Comparison of ENCODE assay signal across 22 mouse cellular contexts in the genomic region with DNA sequence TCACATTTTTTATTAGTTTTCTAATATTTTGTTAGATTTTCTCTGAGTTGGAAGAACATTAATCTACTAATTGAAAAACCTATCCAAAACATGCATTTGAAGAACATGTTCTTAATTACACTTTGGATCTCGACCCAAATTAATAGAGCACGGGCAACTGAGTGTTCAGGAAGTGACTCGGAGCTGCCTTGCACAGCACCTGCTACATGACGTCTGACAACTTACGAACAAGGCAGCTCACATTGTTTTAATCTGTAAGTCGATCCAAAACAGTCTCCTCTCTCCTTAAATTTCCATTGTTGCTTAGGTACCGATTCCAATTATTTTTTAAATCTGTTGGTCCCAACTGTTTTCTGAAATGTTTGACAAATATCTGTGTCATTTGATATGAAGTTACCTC.
"Had no signal": no experiment of that assay in that cellular context is flagged by ENCODE, and none has a peak within 500 bp of the region (broad histone marks: within the 10 kb centered on the region; RNA-seq: fewer than 3 reads in every experiment).

No protein-coding gene starts in this region.

- ATAC-seq: liver, postnatal 0 days; lung, postnatal 0 days; midbrain, embryonic 13.5 days; midbrain, embryonic 15.5 days had no signal

- H3K36me3 ChIP-seq: limb, embryonic 10.5 days; limb, embryonic 12.5 days; limb, embryonic 15.5 days; liver, embryonic 12.5 days; liver, embryonic 13.5 days; liver, embryonic 15.5 days; lung, embryonic 15.5 days; midbrain, embryonic 10.5 days; midbrain, embryonic 12.5 days; midbrain, embryonic 13.5 days; midbrain, embryonic 15.5 days; neural tube, embryonic 12.5 days had no signal

- H3K4me2 ChIP-seq: limb, embryonic 12.5 days; limb, embryonic 13.5 days; limb, embryonic 15.5 days; liver, embryonic 11.5 days; liver, embryonic 12.5 days; liver, embryonic 13.5 days; liver, embryonic 15.5 days; lung, embryonic 14.5 days; lung, embryonic 15.5 days; midbrain, embryonic 11.5 days; midbrain, embryonic 12.5 days; midbrain, embryonic 13.5 days; midbrain, embryonic 15.5 days; neural tube, embryonic 12.5 days had no signal

- H3K9me3 ChIP-seq: limb, embryonic 10.5 days; limb, embryonic 12.5 days; limb, embryonic 13.5 days; limb, embryonic 15.5 days; liver, embryonic 12.5 days; liver, embryonic 13.5 days; liver, embryonic 15.5 days; lung, embryonic 15.5 days; megakaryocyte, embryonic 14.5 days; midbrain, embryonic 10.5 days; midbrain, embryonic 12.5 days; midbrain, embryonic 13.5 days; midbrain, embryonic 15.5 days; neural tube, embryonic 12.5 days had no signal

- H3K4me1 ChIP-seq: midbrain, embryonic 12.5 days; neural tube, embryonic 12.5 days had no signal

- H3K27me3 ChIP-seq: limb, embryonic 12.5 days; limb, embryonic 13.5 days; limb, embryonic 15.5 days; liver, embryonic 12.5 days; liver, embryonic 13.5 days; liver, embryonic 15.5 days; lung, embryonic 15.5 days; midbrain, embryonic 12.5 days; midbrain, embryonic 13.5 days; midbrain, embryonic 15.5 days; neural tube, embryonic 12.5 days had no signal

- H3K9ac ChIP-seq: limb, embryonic 12.5 days; limb, embryonic 13.5 days; limb, embryonic 15.5 days; liver, embryonic 12.5 days; liver, embryonic 13.5 days; liver, embryonic 14.5 days; liver, embryonic 15.5 days; liver, postnatal 0 days; lung, embryonic 14.5 days; lung, embryonic 15.5 days; midbrain, embryonic 12.5 days; midbrain, embryonic 13.5 days; midbrain, embryonic 15.5 days; neural tube, embryonic 12.5 days had no signal

- DNase-seq: lung, adult 2 months had no signal

- H3K4me3 ChIP-seq: limb, embryonic 10.5 days; limb, embryonic 12.5 days; limb, embryonic 13.5 days; limb, embryonic 15.5 days; liver, embryonic 12.5 days; liver, embryonic 13.5 days; liver, embryonic 15.5 days; lung, embryonic 15.5 days; megakaryocyte, embryonic 14.5 days; midbrain, embryonic 10.5 days; midbrain, embryonic 12.5 days; midbrain, embryonic 13.5 days; midbrain, embryonic 15.5 days; neural tube, embryonic 12.5 days had no signal

- H3K27ac ChIP-seq: limb, embryonic 10.5 days; limb, embryonic 12.5 days; limb, embryonic 13.5 days; limb, embryonic 15.5 days; liver, embryonic 12.5 days; liver, embryonic 13.5 days; liver, embryonic 14.5 days; liver, embryonic 15.5 days; lung, embryonic 15.5 days; macrophage; midbrain, embryonic 10.5 days; midbrain, embryonic 12.5 days; midbrain, embryonic 13.5 days; midbrain, embryonic 15.5 days; neural tube, embryonic 12.5 days had no signal
